Mouse (Mus musculus) thymus, adult 2 months (tissue): Measurements from ENCODE around the gene Abcb4. TPM values are rescaled to one million over a fixed set of nuclear protein-coding genes. Genes with fewer than 3 reads are reported as not detected.

Source experiments
- DNase-seq: peaks from one replicate; pipeline ENCODE4 v3.0.0; 2021
- H3K27ac ChIP-seq: fragments of 200-500 bp; 2 replicates; pipeline ENCODE4 v1.5.1; 2012; ENCODE audit warnings: low read length, control low read depth; ENCODE audit not compliant: control insufficient read depth, insufficient read depth
- H3K27me3 ChIP-seq: fragments of 200-500 bp; 2 replicates; pipeline ENCODE4 v1.6.1; 2012; ENCODE audit warnings: mild to moderate bottlenecking, low read length, moderate library complexity, mixed read lengths; ENCODE audit not compliant: control insufficient read depth, insufficient read depth
- H3K36me3 ChIP-seq: fragments of 200-500 bp; 2 replicates; pipeline ENCODE4 v1.6.1; 2012; ENCODE audit warnings: mild to moderate bottlenecking, low read length, moderate library complexity; ENCODE audit not compliant: control insufficient read depth, insufficient read depth
- H3K4me1 ChIP-seq: fragments of 200-500 bp; replicated peaks from 2 replicates; pipeline ENCODE4 v1.6.1; 2012; ENCODE audit warnings: low read length; ENCODE audit not compliant: control insufficient read depth, insufficient read depth
- H3K4me3 ChIP-seq: fragments of 200-500 bp; 2 replicates; pipeline ENCODE4 v1.5.1; 2012; ENCODE audit warnings: mild to moderate bottlenecking, low read length, control low read depth, moderate library complexity; ENCODE audit not compliant: control insufficient read depth, insufficient read depth
- CTCF ChIP-seq: fragments of 200-500 bp; IDR thresholded peaks from 2 replicates; pipeline ENCODE4 v1.5.1; 2012; ENCODE audit warnings: mild to moderate bottlenecking, control low read depth, low read length, moderate library complexity, borderline replicate concordance; ENCODE audit not compliant: control insufficient read depth, poor library complexity, insufficient read depth; ENCODE audit errors: extremely low read depth
- POLR2A ChIP-seq: fragments of 200-500 bp; IDR thresholded peaks from 2 replicates; pipeline ENCODE4 v1.6.1; 2012; ENCODE audit warnings: mild to moderate bottlenecking, low read length, control low read depth, moderate library complexity; ENCODE audit not compliant: control insufficient read depth, poor library complexity, insufficient read depth; ENCODE audit errors: extremely low read depth
- WGBS: fragments of 180-500 bp; shearing (Covaris S2); methylation state at CpG from one replicate; pipeline ENCODE4 v1.1.7; 2018; 5-methylcytosine and 5-hydroxymethylcytosine counted together
- polyA plus RNA-seq: library from polyadenylated mRNA; depleted of rRNA; stranded (reverse); fragments of >200 nt; gene quantifications from 2 replicates; pipeline ENCODE4 v1.2.3, GENCODE M21; 2012

Gene Abcb4
- polyA plus RNA-seq, 1 experiment = 0.90 TPM

DNA sequence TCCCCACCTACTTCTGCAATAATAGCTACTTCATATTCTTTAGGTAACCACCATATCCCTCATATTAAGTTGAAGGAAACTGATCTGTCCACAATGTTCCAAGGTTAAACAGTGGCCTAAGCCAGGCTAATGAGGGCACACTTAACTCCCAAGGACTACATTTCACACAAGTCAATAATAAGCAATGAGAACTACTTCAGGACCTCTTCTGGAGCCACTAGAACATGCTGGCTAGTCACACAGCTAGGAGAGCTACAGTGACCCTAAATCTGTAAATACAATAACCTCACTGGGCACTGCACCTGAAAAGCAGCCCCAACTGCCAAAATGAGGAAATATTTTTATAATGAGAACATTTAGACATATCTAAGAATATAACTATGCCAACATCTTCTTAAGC, 81.2 kb downstream of the Abcb4 start:
- no peak for DNase-seq
- Histone ChIP-seq H3K4me3 (no peak overlapping the region), H3K4me1 (no peaks in the 10 kb centered on the region), H3K27me3 (no peaks in the 10 kb centered on the region), H3K36me3 (peaks cover 56% of the 10 kb centered on the region), H3K27ac (no peak overlapping the region)
- TF ChIP-seq POLR2A = no peak
- no peak for TF ChIP-seq CTCF

DNA sequence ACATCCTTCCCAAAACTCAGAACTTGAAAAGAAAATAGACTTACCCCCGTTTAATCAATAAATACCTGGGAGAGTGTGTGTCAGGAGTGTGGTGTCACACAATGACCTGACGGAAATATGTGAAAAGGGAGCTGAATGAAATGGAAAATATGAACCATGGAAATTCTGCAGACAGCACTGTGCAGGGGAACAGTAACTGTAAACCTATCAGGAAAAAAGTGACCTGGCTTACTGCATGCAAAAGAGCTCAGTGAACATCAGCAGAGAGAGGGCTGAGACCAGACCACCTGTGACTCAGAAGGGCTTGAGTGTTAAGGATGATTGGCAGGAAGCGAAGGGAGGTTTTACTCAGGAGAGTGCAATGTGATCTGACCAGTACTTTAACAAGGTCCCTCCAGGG, 92.0 kb downstream of the Abcb4 start:
- WGBS = 95% methylated on average over 3 of the region's 3 CpGs
- Histone ChIP-seq H3K36me3 (peaks cover 56% of the 10 kb centered on the region), H3K27me3 (no peaks in the 10 kb centered on the region), H3K27ac (no peak overlapping the region), H3K4me1 (no peaks in the 10 kb centered on the region), H3K4me3 (no peak overlapping the region)
- no peak for DNase-seq
- TF ChIP-seq POLR2A (no peak), CTCF (no peak)

DNA sequence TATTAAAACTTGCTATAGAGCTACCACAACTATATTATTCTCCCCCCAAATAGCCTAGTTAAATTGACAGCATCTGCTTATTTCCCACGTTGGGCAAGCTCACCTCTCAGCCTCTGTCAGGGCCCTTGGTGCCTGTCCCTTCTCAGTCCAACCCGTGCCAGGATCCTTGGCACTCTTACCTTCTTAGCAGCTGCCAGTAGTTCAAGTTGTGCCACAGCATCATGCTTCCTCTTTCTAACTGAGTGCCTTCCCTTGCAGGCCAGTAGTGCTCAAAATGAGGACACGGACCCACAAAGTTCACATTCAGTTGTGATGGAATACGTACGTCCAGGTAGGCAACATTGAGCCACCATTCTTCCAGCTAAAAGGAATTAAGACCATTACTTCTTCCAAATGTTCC, 94.4 kb downstream of the Abcb4 start:
- TF ChIP-seq CTCF (no peak), POLR2A (no peak)
- Histone ChIP-seq H3K36me3 (peaks cover 58% of the 10 kb centered on the region), H3K4me1 (no peaks in the 10 kb centered on the region), H3K27ac (no peak overlapping the region), H3K4me3 (no peak overlapping the region), H3K27me3 (no peaks in the 10 kb centered on the region)
- WGBS = 92% methylated on average over 5 of the region's 5 CpGs
- no peak for DNase-seq

DNA sequence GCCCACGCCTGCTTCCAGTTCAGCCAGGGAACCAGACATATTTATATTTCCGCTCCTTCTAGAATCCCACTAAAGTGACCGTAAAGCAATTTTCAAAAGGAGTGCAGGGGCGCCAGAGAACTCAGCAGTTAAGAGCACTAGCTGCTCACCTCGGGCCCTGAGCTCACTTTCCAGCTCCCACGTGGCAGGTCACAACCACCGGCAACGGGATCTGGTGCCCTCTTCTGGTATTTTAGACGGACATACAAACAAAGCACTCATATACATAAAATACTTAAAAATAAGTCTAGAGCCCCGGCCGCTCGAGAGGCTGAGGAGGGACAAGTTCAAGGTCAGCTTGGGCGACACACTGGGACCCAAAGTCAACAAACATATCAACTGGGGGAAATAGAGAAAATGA, 97.0 kb downstream of the Abcb4 start:
- peaks cover 45% of the 10 kb centered on the region for H3K36me3 ChIP-seq
- no peak overlapping the region for H3K27ac ChIP-seq
- 98% methylated on average over 13 of the region's 13 CpGs for WGBS
- no peaks in the 10 kb centered on the region for H3K27me3 ChIP-seq
- DNase-seq = no peak
- H3K4me1 ChIP-seq = peaks cover 3% of the 10 kb centered on the region
- H3K4me3 ChIP-seq = no peak overlapping the region
- TF ChIP-seq POLR2A = no peak
- no peak for TF ChIP-seq CTCF

DNA sequence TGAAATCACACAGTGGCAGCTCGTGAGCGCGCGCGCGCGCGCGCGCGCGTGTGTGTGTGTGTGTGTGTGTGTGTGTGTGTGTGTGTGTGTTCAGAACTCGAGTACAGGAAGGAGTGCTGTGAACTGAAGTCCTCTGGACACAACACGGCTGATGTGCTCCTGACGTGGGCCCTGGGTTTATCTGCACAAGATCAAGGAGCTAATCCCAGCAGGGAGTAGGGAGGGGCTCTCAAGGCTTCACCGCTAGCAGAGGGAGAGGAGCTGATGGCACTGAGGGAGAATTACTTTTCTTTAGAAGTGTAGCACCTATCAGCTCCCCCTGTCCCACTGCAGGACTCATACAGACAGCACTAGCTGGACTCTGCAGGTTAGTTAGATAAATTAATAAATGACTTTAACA, 98.1 kb downstream of the Abcb4 start:
- WGBS = 98% methylated on average over 16 of the region's 16 CpGs
- H3K4me1 ChIP-seq = peaks cover 3% of the 10 kb centered on the region
- H3K4me3 ChIP-seq = no peak overlapping the region
- peaks cover 34% of the 10 kb centered on the region for H3K36me3 ChIP-seq
- no peak for DNase-seq
- H3K27ac ChIP-seq = no peak overlapping the region
- no peaks in the 10 kb centered on the region for H3K27me3 ChIP-seq
- TF ChIP-seq POLR2A = no peak
- no peak for TF ChIP-seq CTCF

DNA sequence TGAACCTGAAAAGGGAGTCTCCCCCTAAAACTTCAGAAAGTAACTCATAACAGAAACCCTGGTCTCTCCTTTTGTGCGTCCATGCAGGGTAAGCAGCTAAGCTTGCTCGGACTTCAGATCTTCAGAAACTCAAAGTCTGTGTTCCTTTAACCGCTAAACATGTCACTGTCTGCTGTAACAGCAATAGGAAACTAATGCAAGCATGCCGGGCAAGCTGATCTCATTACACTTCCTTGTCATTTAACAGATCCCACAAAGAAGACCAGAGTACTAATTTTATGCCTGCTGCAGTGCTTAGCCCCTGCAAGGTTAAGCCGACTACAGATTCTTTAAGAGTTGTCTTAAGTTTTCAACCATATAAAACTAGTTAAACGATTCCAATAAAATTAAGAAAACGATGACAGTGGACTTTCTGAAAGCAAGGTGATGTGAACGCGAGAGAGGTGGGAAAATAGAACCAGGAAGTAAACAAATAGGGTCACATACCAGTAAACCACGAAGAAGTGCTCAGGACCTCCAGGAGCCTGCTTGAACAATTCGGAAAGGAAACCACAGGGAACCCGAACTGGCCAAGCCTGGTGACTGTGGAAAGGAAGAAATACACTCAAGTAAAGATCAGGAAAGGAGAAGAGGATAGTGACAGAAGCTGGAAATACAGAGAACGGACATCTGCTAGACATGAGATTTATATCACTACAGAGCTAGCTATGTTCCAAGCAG, 102.6 kb downstream of the Abcb4 start:
- H3K36me3 ChIP-seq = peaks cover 8% of the 10 kb centered on the region
- TF ChIP-seq CTCF (no peak), POLR2A (no peak)
- H3K4me3 ChIP-seq = peak overlapping the region; percentile 89
- H3K27ac ChIP-seq = peak overlapping the region; percentile 32; the same call in 1 of the 2 replicates
- no peaks in the 10 kb centered on the region for H3K27me3 ChIP-seq
- H3K4me1 ChIP-seq = peaks cover 6% of the 10 kb centered on the region
- WGBS = 2% methylated on average over 13 of the region's 13 CpGs
- peak; percentile 10 for DNase-seq
